Mouse (Mus musculus) E14TG2a.4 (cell line): ENCODE measurements around the gene Specc1.

Experiments
- CTCF ChIP-seq: conservative IDR thresholded peaks from 2 replicates; pipeline ENCODE4 v1.5.1; 2014; ENCODE audit warnings: low read length
- NANOG ChIP-seq: IDR thresholded peaks from 2 replicates; pipeline ENCODE4 v1.6.1; 2014; ENCODE audit warnings: borderline replicate concordance, low read length, mixed read lengths

DNA sequence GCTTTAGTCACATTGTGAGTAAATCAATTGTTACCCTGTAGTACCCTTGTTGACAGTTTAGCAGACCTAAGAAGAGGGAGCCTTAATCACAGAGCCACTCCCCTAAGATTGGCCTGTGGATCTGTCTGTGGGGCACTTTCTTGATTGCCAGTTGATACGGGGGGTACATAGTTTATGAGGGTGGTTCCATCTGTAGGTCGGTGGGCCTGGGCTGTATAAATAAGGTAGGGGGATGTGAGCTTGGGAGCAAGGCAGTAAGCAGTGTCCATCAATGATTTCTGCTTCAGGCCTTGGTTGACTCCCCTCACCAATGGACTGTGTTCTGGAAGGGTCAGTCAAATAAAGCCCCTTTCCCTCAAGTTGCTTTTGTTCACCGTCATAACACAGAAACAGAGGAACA, 115.8 kb downstream of the Specc1 start:
- no peak for TF ChIP-seq CTCF
- TF ChIP-seq NANOG = no peak
